Mouse (Mus musculus): ENCODE results near the gene Ptrh1.

DNA sequence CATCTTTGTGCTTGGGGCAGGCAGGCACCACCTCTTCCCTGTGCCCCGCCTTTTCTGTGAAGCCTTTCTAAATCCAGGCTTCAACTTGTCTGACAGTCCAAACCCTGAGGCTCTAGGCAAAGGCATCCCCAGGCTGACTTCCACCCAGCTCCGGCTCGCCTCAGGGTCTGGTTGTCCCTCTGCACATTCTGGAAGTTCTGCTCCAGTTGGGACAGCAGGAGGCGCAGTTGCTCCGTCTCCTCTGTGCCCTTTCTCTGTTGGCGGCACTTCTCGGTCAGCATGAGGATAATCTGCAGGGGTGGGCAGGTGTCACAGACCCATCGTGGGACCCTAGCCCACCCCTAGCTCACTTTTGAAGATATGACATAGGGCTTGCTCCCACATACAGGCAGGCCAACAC, 3.5 kb downstream of the Ptrh1 start:
- peak; percentile 70; the same call in 1 of the 2 replicates for TF ChIP-seq EP300 (IDR thresholded peaks at IDR 0.05; ENCODE audit: insufficient read depth, low read depth, low read length)
- peak; percentile 93 for TF ChIP-seq CTCF (IDR thresholded peaks at IDR 0.05)
- no peak for TF ChIP-seq POLR2A (IDR thresholded peaks at IDR 0.05; ENCODE audit: insufficient read depth, low read depth, low read length)
